Mouse (Mus musculus): ENCODE data around the gene 2510009E07Rik. TPM values are rescaled to one million over a fixed set of nuclear protein-coding genes. Genes with fewer than 3 reads are reported as not detected.

Gene 2510009E07Rik
- 0.12 and 0.86 TPM in 2 replicates for total RNA-seq (2017)

DNA sequence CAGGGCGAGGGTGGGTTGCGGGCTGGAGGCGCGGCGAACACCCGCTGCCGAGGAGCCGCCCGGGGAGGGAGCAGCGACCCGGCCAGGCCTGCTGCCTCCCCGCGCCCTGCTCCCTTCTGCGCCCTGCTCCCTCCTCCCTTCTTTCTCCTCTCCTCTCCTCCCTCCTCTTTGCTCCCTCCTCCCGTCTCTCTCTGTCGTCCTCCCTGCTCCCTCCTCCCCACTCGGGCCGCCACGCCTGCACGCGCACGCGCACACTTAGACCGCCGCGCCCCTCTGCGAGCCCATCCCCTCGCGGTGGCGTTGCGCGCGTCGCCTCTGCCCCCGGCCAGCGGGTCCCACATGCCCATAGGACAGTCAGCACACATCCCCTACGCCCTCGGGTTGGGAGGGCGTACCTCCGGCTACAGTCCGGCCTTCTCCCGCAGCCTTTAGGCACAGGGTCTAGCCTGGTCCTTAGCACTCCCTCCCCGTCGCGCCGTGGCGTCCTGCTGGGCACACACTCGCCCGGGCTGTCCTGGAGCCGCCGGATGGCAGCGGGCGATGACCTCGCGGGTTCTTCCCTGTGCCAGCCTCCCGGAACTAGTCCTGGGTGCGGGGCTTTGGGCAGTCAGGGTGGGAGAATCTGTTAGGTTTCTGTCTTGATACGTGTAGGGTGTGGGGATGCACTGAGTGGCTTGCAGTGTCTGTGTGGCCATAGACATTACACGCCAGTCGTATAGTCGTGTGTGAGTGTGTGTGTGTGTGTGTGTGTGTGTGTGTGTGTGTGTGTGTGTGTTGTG lies at the start of gene 2510009E07Rik:
Gene 2510009E07Rik (minus strand): TSS at position 203 of the 779 bp plus-strand sequence.
- ATAC-seq (ENCODE audit: extremely low read depth, insufficient number of reproducible peaks, low FRiP score, poor library complexity, severe bottlenecking) = no peak

DNA sequence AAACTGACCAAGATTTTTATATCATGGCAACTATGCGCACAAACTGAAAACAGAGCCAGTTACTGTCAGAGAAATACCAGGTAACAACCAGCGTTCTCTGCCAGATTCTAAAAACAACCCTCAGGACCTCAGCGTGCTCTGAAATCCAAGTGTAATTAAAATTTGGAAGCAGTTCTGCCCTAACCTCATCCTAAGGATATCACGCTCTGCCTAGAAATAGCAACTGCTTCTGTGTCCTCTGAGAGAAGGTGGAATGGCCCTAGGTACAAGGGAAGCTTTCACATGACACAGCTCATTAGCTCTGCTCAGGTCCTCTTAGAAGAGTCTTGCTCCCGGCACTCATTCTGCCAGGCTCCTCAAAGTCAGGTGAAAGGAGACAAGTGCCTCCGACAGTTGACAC lies 48.9 kb upstream of the 2510009E07Rik start:
- no peak for ATAC-seq (ENCODE audit: extremely low read depth, insufficient number of reproducible peaks, low FRiP score, poor library complexity, severe bottlenecking)

DNA sequence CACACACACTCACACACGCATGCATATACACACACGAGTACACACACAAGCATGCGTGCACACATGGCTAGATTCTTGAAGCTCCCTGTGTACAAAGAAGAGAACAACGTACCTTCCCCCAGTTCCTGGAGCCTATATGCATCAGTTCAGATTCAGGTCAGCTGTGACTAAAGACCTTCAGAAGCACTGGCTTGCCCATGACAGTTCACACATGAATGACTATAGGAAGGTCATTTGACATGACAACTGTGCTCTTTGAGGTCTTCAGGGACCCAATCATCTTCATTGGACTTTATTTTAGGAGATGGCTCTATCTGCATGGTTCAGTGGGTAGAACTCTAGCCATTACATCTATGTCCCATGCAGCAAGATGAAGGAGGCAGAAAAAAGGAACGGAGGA lies 48.4 kb upstream of the 2510009E07Rik start:
- no peak for ATAC-seq (ENCODE audit: extremely low read depth, insufficient number of reproducible peaks, low FRiP score, poor library complexity, severe bottlenecking)

DNA sequence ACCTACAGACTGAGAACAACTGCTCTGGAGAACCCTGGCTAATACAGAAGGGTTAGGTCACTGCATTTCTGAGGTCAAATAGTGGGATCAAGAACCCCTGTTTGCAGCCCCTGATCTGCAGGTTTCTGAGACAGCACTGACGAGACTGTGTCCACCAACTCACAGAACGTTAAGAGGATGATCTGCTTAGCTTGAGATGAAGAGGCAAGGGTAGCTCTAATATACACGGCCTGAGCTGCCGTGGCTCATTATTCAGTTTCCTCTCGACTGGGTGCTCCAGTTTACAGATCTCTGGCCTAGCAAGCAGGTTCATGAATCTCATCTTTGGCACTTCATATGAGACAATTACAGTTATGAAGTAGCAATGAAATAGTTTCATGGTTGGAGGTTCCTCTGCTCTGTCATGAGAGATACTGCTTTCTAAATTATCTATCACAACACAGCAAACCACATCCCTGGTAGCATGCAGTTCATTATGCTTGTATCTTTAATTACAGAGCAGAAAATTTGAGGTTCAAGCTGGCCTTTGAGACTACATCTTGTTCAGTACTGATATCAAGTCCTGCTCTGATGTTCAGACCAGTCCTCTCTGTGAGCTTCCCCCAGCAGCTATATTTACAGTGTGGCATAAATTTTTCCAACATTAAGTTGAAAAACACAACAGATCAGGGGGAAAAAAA lies 47.9 kb upstream of the 2510009E07Rik start:
- no peak for ATAC-seq (ENCODE audit: extremely low read depth, insufficient number of reproducible peaks, low FRiP score, poor library complexity, severe bottlenecking)

DNA sequence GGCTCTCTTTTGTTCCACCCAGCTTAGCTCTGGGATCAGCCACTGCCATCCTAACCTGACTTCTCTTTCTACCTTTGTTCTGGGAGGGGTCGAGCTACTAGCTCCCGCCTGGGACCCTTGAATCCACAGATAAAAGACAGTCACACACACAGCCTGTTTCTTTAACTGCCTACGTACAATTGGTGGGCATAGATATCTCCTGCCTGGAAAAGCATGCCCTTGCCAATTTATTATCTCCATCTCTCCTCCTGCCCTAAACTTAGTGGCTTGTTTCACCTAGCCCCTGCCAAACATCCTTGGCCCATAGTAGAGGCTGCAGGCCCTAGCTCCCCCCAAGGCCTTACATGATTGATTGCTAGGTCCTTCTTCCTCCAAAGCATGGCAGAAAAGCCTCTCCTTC lies 47.1 kb upstream of the 2510009E07Rik start:
- no peak for ATAC-seq (ENCODE audit: extremely low read depth, insufficient number of reproducible peaks, low FRiP score, poor library complexity, severe bottlenecking)

DNA sequence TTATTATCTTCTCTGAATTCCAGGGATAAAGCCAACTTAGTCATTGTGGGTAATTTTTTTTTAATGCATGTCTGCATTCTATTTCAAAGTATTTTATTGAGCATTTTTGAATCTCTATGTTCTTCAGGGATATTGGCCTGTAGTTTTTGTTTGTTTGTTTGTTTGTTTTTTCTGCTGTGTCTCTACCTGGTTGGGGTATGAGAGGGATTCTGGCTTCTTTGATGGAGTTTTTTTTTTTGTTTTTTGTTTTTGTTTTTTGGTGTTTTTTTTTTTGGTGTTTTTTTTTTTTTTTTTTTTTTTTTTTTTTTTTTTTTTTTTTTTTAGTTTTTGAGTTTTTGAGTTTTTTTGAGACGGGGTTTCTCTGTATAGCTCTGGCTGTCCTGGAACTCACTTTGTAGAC lies 41.2 kb upstream of the 2510009E07Rik start:
- ATAC-seq (ENCODE audit: extremely low read depth, insufficient number of reproducible peaks, low FRiP score, poor library complexity, severe bottlenecking) = no peak

DNA sequence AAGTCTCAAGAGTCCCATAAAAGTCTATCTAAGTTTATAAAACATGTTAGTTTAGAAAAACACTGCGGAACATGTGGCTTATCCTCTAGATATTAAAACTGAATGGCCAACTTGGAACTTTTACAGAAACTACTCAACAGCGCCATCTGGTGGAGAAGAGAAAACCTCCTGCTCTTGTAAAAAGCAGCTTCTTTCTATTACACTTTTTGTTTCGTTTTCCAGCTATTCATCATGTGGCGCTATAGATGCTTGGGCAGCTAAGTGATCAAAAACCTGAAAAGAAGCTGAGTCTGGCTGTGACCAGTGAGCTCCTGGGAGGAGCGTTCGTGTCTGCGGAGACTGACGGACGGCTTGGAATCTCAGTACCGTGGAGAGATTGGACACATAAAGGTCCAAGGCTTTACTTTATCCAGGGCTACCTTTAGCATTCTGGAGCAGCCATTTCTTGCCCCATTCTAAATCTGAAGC lies 33.5 kb upstream of the 2510009E07Rik start:
- 0 out of 2 replicates have a peak, but pooled peaks have one; percentile 46 for ATAC-seq (ENCODE audit: extremely low read depth, insufficient number of reproducible peaks, low FRiP score, poor library complexity, severe bottlenecking)

DNA sequence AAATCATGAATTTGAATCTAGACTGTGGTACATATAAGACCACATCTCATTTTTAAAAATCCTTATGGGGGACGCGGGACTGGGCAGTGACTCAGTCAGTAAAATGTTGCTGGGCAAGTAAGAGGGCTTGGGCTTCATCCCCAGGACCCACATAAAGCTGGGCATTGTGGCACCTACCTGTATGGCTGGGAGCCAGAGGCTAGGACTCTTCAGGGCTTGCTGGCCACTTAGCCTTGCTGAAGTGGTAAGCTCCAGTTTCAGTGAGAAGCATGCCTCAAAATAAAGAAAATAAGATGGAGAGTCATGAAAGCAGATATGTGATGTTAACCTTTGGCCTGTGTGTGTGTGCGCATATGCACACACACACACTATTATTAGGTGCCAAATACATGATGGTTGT lies 33.0 kb upstream of the 2510009E07Rik start:
- ATAC-seq (ENCODE audit: extremely low read depth, insufficient number of reproducible peaks, low FRiP score, poor library complexity, severe bottlenecking) = no peak

DNA sequence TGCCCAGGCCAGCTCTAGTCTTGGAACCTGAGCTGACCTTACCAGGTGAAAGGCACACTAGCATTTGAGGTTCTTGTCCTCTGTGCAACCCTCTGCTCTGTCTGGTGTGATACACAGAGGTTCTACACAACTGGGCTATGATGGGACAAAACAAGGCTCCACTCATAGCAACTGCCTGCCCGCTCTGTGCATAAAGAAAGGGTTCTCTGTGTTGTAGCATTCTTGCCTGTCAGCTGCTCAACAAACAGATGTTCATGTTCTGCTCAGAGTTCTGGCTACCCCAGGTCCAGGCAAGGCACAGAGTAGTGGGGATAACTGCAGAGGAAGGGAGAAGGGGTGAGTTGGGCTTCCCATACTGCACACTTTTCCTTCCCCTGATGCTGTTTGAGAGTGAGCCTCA lies 29.8 kb upstream of the 2510009E07Rik start:
- ATAC-seq (ENCODE audit: extremely low read depth, insufficient number of reproducible peaks, low FRiP score, poor library complexity, severe bottlenecking) = no peak

DNA sequence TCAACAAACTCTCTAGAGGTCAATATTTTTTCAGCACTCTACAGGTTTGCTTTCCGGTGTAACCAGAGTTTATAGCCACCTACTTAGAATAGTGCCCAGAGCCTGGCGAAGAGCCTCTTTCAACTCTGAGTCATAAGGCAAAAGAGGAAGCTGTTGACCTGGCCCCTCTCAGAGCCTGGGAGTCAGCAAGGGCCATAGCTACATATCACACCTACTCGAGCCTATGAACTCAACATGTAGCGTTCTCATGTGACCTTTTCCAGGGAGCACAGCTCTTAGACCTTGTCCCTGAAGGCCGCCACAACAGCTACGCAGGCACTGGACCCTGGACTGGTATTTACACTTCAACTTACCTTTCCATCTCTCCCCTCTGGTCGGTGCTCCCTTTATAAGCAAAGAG lies 25.3 kb upstream of the 2510009E07Rik start:
- no peak for ATAC-seq (ENCODE audit: extremely low read depth, insufficient number of reproducible peaks, low FRiP score, poor library complexity, severe bottlenecking)

DNA sequence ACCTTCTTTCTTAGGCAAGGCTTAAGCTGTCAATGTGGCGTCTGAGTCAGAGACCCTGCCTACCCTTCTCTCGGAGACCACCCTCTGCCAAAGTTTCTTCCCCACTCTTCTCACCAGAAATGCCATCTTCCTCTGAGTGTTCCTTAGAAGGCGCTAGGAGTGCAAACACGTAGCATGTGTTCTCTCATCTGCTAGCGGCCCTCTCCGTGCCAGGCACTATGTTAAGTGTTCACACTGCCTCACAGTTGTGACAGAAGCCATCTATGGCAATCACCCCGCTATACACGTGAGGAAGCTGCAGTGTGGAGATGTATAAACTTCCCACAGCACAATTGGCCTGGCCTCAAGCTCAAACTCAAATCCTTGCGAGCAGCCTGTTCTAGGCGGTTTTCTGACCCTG lies 20.1 kb upstream of the 2510009E07Rik start:
- no peak for ATAC-seq (ENCODE audit: extremely low read depth, insufficient number of reproducible peaks, low FRiP score, poor library complexity, severe bottlenecking)

DNA sequence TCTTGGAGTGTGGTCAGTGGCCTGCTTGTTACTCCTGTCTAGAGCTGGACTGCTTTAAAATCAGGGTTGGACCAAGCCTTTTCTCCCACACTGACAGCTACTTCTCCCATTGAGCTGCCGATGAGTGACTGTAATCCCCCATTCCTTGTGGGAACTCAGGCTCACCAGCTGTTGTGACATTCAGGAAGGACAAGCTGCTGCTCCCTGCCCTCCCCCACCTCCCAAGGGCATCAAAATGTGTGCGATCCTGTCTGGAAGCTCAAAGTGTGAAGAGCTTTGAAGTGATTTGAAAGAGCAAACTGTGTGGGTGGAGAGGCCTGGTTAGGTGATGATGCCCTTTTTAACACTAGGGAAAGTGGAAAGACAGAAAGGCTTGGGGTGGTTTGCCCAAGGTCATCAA lies 15.9 kb upstream of the 2510009E07Rik start:
- ATAC-seq (ENCODE audit: extremely low read depth, insufficient number of reproducible peaks, low FRiP score, poor library complexity, severe bottlenecking) = no peak

DNA sequence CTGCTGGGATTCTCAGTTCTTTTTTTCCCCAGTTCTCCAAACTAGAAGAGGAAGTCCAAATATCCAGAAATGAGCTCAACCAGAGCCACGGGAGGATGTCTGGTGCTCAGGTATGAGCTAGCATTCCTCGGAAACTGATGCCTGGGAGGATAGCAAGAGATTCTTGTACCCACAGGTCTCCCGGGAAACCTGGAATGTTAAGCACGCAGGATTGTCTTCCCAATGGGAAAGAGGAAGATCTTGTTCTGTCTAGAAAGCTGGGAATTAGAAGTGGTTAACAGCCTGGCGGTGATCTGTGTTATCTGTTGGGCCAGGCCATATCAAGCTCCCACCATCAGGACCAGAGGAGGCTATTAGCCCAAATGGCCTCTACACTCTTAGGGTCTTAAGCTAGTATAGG lies 10.2 kb upstream of the 2510009E07Rik start:
- no peak for ATAC-seq (ENCODE audit: extremely low read depth, insufficient number of reproducible peaks, low FRiP score, poor library complexity, severe bottlenecking)

DNA sequence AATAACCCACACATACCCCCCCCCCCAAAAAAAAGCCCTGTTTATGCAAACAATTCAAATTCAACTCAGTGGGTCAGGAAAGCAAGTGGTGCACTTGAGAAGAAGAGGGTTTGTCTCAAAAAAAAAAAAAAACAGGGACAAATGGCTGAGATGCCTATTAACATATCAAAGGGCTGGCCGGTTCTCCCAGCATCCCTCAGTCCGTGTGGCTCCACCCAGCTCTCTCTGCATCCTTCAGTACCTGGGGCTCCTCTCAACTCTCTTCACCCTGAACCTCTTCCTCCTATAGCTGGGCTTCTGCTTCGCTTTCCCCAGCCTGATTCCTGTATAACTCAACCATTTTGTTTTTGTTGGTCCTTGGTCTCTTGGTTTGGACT lies 7.8 kb upstream of the 2510009E07Rik start:
- no peak for ATAC-seq (ENCODE audit: extremely low read depth, insufficient number of reproducible peaks, low FRiP score, poor library complexity, severe bottlenecking)

DNA sequence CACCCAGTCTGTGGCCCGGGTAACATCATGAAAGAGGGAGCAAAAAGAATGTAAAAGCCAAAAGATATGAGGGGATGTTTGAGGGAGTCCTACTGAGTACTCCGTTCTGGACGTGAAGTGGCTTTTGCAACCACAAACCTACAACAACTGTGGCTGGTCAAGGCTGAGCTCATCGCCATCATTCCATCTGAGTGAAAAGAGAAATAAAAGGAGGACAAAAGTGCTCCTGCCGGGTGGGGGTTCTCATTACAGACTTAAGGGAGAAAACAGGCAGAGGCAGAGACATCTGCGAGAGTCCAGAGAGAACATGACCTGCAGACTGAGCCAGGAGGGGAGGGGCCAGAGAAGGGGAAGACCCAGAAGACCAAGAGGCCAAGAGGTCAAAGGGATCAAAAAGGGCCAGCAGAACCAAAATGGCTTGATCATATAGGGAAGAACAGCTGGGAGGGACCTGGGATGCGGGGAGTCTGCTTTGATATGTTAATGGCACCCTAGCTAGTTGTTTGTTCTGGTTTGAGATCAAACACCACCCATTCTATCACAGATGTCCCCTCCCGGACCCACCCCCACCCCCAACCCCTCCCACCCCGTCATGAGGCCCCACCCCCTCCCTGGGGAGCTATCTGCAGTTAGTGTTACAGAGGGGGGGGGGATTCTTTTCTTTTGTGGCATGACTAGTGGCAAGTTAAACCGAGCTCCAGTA lies 7.3 kb upstream of the 2510009E07Rik start:
- no peak for ATAC-seq (ENCODE audit: extremely low read depth, insufficient number of reproducible peaks, low FRiP score, poor library complexity, severe bottlenecking)

DNA sequence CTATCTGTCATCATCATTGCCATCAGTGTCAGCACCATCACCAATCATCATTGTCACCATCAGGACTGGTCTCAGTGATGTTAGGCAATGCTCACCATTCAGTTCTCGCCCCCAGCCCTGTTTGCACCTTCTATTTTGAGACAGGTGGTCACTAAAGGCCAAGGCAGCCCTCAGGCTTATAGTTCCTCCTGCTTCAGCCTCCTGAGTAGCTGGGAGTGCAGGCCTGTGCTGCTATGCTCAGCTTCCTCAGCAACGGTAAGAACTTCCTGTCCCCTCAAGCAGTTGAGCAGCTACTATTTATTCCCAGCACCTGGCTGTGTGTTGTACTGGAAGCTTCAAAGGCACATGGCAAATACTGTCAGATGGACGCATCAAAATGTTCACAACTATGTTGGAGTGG lies 3.7 kb upstream of the 2510009E07Rik start:
- no peak for ATAC-seq (ENCODE audit: extremely low read depth, insufficient number of reproducible peaks, low FRiP score, poor library complexity, severe bottlenecking)

DNA sequence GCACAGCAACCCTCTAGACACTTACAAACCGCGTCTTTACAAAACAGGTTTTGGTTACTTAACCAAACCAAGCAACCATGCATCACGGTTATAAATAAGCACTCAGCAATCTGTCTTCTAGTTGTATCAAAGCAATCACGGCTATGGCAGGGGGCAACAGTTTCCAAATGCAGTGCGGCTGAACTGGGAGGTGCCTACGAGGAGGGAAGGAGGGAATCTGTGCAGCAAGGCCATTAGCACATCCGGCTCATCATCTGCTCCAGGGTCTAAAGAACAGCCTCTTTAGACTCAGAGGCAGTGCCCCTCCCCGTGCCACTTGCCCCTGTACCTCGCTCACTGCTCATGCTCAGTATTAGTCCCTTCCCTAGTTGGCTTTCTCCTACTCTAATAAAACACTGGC lies 2.5 kb upstream of the 2510009E07Rik start:
- ATAC-seq (ENCODE audit: extremely low read depth, insufficient number of reproducible peaks, low FRiP score, poor library complexity, severe bottlenecking) = no peak

DNA sequence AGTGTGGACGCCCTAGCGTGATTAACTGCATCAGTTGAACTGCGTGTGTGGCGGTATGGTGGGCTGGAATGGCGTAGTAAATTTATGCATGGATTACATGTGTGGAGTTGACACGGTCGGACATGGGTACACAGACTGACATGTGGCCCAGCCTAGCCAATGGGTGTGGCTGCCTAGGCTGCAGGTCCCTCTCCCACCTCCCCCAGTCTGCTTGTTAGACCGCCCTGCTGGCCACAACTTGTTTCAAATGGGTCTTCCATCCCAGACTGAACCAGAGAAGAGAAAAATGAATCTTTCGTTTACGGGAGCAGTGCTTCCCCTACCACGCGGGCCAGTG lies 745 bp upstream of the 2510009E07Rik start:
- no peak for ATAC-seq (ENCODE audit: extremely low read depth, insufficient number of reproducible peaks, low FRiP score, poor library complexity, severe bottlenecking)

DNA sequence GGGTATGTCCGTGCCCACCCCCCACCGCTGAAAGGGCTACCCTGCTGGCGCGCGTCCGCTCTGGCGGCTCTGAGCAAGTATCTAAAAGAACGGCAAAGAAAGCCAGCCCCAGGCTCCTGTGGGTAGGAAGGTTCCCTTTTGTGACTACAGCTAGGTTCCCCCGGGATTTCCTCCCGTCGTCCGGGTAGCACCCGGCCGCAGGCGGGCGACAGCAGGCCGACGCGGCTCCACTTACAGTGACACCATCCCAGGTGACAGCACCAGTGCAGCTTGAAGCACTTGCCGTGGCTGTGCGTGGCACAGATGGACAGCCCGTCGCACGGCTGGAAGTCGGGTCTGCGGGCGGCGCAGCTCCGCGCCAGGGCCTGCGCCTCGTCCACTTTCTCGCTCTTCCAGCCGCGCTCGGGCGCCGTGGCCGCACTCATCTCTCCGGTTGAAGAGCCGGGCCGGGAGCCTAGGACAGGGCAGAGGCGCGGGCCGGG lies 443 bp downstream of the 2510009E07Rik start:
- ATAC-seq (ENCODE audit: extremely low read depth, insufficient number of reproducible peaks, low FRiP score, poor library complexity, severe bottlenecking) = no peak

DNA sequence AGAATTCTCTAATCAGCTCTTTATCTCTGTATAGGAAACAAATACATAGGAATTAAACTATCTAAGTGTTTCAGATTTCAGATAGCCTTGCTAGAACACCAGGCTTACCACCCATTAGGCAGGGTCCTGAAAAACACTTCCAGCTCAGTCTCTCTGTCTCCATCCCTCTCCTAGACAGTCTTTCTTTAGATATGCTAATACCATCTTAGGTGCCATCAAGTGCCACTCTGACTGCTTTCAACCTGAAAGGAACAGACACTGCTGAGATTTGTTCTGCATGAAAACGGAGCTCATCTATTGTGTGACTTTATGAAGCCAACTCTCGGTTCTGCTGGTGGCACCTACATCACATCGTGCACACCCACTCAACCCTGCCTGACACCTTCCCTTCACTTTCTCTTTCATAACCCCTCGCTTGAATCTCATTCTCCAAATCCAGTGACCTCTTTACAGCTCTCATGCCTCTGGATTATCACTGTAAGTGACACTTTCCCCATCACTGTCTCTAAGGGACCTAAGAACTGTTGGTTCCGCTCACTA lies 4.2 kb downstream of the 2510009E07Rik start:
- no peak for ATAC-seq (ENCODE audit: extremely low read depth, insufficient number of reproducible peaks, low FRiP score, poor library complexity, severe bottlenecking)

Data from neutrophil, adult 5-6 weeks (primary cell).